Mouse (Mus musculus) hindbrain, embryonic 16.5 days (tissue): Measurements from ENCODE around the gene Fxyd7. TPM values are rescaled to one million over a fixed set of nuclear protein-coding genes. Genes with fewer than 3 reads are reported as not detected.
A peak's percentile ranks its signal among the peaks of the same experiment; 100 is the strongest.

Experiments used
- ATAC-seq: fragments of 200-750 bp; cut with Nextera tagmentation; 2 replicates; pipeline ENCODE4 v1.8.0; 2017; ENCODE audit warnings: moderate TSS enrichment, moderate library complexity
- H3K27ac ChIP-seq: fragments of 300-500 bp; sonication (generic); 2 replicates; pipeline ENCODE4 v1.5.1; 2014; ENCODE audit warnings: low read depth, mild to moderate bottlenecking, control low read depth, low read length, moderate library complexity
- H3K27me3 ChIP-seq: fragments of 300-500 bp; sonication (generic); replicated peaks from 2 replicates; pipeline ENCODE4 v1.6.1; 2014; ENCODE audit warnings: low read length; ENCODE audit not compliant: control insufficient read depth, insufficient read depth
- H3K36me3 ChIP-seq: fragments of 300-500 bp; sonication (generic); 2 replicates; pipeline ENCODE4 v1.6.1; 2014; ENCODE audit warnings: mild to moderate bottlenecking, low read length, moderate library complexity, mixed read lengths; ENCODE audit not compliant: control insufficient read depth, insufficient read depth
- H3K4me1 ChIP-seq: fragments of 300-500 bp; sonication (generic); 2 replicates; pipeline ENCODE4 v1.6.1; 2014; ENCODE audit warnings: low read depth, low read length; ENCODE audit not compliant: control insufficient read depth, insufficient read depth
- H3K4me2 ChIP-seq: fragments of 300-500 bp; sonication (generic); 2 replicates; pipeline ENCODE4 v1.6.1; 2014; ENCODE audit warnings: mild to moderate bottlenecking, low read length, control low read depth, moderate library complexity
- H3K4me3 ChIP-seq: fragments of 300-500 bp; sonication (generic); 2 replicates; pipeline ENCODE4 v1.5.1; 2014; ENCODE audit warnings: mild to moderate bottlenecking, low read length, control low read depth, moderate library complexity
- H3K9ac ChIP-seq: fragments of 300-500 bp; sonication (generic); 2 replicates; pipeline ENCODE4 v1.6.1; 2014; ENCODE audit warnings: low read depth, mild to moderate bottlenecking, control low read depth, low read length, moderate library complexity
- H3K9me3 ChIP-seq: fragments of 300-500 bp; sonication (generic); 2 replicates; pipeline ENCODE4 v1.6.1; 2014; ENCODE audit warnings: mild to moderate bottlenecking, low read length, moderate library complexity; ENCODE audit not compliant: control insufficient read depth
- WGBS: fragments of 180-500 bp; shearing (Covaris S2); extraction: QIAGEN DNeasy Blood & Tissue Kit; methylation state at CpG from one replicate; pipeline ENCODE4 v1.1.7; 2014; 5-methylcytosine and 5-hydroxymethylcytosine counted together
- polyA plus RNA-seq: library from polyadenylated mRNA; unstranded; fragments of >200 nt; fragmentation: Nextera tagmentation; extraction: Ambion mirVana; gene quantifications from 2 replicates; pipeline ENCODE4 v1.2.1, GENCODE M21; 2015

Gene Fxyd7
- polyA plus RNA-seq, 1 experiment from 2014 or later, result 417 TPM

GRCm38 (mm10) chr7:31069491-31069890 is 18.2 kb upstream of the Fxyd7 start:
- Histone ChIP-seq H3K9ac (no peak overlapping the region), H3K4me1 (peaks cover 4% of the 10 kb centered on the region; the same call in 1 of the 2 replicates), H3K36me3 (no peaks in the 10 kb centered on the region), H3K27me3 (no peaks in the 10 kb centered on the region), H3K4me2 (no peak overlapping the region), H3K9me3 (no peaks in the 10 kb centered on the region), H3K4me3 (no peak overlapping the region), H3K27ac (no peak overlapping the region)
- WGBS, result 87% methylated on average over 14 of the region's 14 CpGs
- no peak for ATAC-seq

- Histone ChIP-seq H3K4me1 (peaks cover 4% of the 10 kb centered on the region; the same call in 1 of the 2 replicates), H3K4me2 (no peak overlapping the region), H3K9me3 (no peaks in the 10 kb centered on the region), H3K36me3 (no peaks in the 10 kb centered on the region), H3K27me3 (no peaks in the 10 kb centered on the region), H3K9ac (no peak overlapping the region), H3K4me3 (no peak overlapping the region), H3K27ac (no peak overlapping the region)
- 40% methylated on average over 5 of the region's 5 CpGs for WGBS
- peak; percentile 45; the same call in 1 of the 2 replicates for ATAC-seq
Observed at GRCm38 (mm10) chr7:31067836-31068235, 16.6 kb upstream of the Fxyd7 start.

- Histone ChIP-seq H3K27ac (no peak overlapping the region), H3K9ac (no peak overlapping the region), H3K4me3 (no peak overlapping the region), H3K9me3 (no peaks in the 10 kb centered on the region), H3K27me3 (no peaks in the 10 kb centered on the region), H3K36me3 (no peaks in the 10 kb centered on the region), H3K4me2 (no peak overlapping the region), H3K4me1 (peaks cover 4% of the 10 kb centered on the region; the same call in 1 of the 2 replicates)
- WGBS, result 84% methylated on average over 12 of the region's 12 CpGs
- ATAC-seq, result no peak
Observed at GRCm38 (mm10) chr7:31063074-31063560, 11.8 kb upstream of the Fxyd7 start.

DNA sequence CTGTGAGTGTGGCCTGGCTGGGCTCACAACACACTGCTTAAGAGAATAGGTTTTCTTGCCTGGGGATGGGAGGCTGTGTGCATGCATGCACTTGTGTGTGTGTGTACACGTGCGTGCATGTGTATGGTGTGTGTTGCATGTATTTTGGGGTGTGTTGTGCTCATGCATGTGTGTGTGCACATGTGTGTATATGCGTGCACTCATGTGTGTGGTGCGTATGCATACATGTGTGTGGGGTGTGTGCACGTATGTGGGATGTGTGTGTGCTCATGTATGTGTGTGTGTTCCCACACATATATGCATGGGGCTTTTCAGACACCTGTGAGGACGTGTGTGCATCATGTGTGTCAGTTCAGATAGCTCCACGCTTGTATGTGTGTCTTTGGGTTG is 9.3 kb upstream of the Fxyd7 start:
- H3K9ac ChIP-seq, result no peak overlapping the region
- no peaks in the 10 kb centered on the region for H3K9me3 ChIP-seq
- 90% methylated on average over 7 of the region's 7 CpGs for WGBS
- no peak overlapping the region for H3K4me3 ChIP-seq
- H3K27me3 ChIP-seq, result no peaks in the 10 kb centered on the region
- H3K4me2 ChIP-seq, result no peak overlapping the region
- no peaks in the 10 kb centered on the region for H3K36me3 ChIP-seq
- no peak for ATAC-seq
- H3K27ac ChIP-seq, result no peak overlapping the region
- no peaks in the 10 kb centered on the region for H3K4me1 ChIP-seq

DNA sequence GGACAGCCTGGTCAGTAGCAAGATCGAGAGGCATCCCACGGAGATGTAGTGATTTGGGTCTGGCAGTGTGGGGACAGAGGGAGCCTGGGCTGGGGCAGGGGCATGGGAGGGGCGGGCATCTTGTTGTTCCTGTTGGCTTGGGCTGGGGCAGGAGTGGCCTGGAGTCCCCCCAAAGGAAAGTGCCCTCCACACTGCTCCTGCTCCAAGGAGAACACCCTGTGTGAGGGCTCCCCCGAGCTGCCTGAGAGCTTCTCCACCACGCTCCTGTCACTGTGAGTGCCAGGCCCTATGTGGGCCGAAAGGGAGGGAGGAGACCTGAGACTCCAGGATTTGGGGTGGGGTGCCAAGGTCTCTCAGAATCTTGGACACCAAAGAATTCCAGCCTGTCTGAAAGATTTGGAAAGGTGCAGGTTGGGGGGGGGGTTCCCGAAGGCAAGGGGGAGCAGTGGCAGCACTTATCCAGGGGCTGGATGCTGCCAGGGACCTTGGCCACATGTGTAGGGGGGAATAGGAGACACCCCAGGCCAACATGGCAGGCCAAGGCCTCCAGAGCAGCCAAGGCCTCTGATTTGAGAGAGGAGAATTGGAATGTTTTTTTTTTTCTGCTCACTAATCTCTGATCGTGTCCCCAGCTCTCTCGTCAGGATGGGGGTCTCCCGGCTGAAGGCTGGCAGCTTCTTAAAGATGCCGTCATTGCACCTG is 8.8 kb upstream of the Fxyd7 start:
- 64% methylated on average over 11 of the region's 11 CpGs for WGBS
- Histone ChIP-seq H3K9me3 (no peaks in the 10 kb centered on the region), H3K36me3 (no peaks in the 10 kb centered on the region), H3K4me2 (no peak overlapping the region), H3K27ac (no peak overlapping the region), H3K9ac (no peak overlapping the region), H3K27me3 (no peaks in the 10 kb centered on the region), H3K4me3 (no peak overlapping the region), H3K4me1 (no peaks in the 10 kb centered on the region)
- no peak for ATAC-seq

DNA sequence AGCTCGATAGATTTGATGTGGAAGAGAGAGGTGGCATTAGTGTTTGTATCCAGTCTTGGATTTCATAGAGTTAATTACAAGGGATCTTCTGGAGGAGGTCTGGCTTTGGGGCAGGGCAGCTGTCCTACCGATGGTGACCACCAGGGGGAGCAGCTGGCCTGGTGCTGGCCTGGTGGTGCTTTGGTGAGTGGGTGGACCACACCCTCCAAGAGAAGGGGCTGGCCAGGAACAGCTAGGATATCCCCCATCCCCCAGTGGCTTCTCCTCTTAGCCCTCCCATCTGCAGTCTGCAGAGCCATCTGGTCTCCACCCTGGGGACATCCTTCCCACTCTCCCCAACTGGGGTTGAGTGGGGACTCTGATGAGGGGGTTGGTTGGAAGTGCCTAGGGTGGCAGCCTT is 7.8 kb upstream of the Fxyd7 start, which contains the start of gene Lgi4:
TSS of gene Lgi4 (plus strand) at position 235 of the 400 bp plus-strand sequence.
- H3K36me3 ChIP-seq, result no peaks in the 10 kb centered on the region
- peak; percentile 55 for ATAC-seq
- H3K27ac ChIP-seq, result no peak within 1 kb of the TSS
- WGBS, result 10% methylated on average over 2 of the region's 2 CpGs
- H3K4me1 ChIP-seq, result no peaks in the 10 kb centered on the region
- no peak within 1 kb of the TSS for H3K4me3 ChIP-seq
- no peaks in the 10 kb centered on the region for H3K9me3 ChIP-seq
- no peak within 1 kb of the TSS for H3K9ac ChIP-seq
- peaks cover 6% of the 10 kb centered on the region; the same call in 1 of the 2 replicates for H3K27me3 ChIP-seq
- no peak within 1 kb of the TSS for H3K4me2 ChIP-seq

GRCm38 (mm10) chr7:31058211-31058610 is 6.9 kb upstream of the Fxyd7 start:
- peaks cover 6% of the 10 kb centered on the region; the same call in 1 of the 2 replicates for H3K27me3 ChIP-seq
- H3K9ac ChIP-seq, result no peak overlapping the region
- no peak overlapping the region for H3K27ac ChIP-seq
- no peaks in the 10 kb centered on the region for H3K36me3 ChIP-seq
- H3K4me3 ChIP-seq, result no peak overlapping the region
- 87% methylated on average over 6 of the region's 6 CpGs for WGBS
- H3K9me3 ChIP-seq, result no peaks in the 10 kb centered on the region
- H3K4me1 ChIP-seq, result no peaks in the 10 kb centered on the region
- H3K4me2 ChIP-seq, result no peak overlapping the region
- ATAC-seq, result no peak

- no peak for ATAC-seq
- 73% methylated on average over 5 of the region's 5 CpGs for WGBS
- H3K36me3 ChIP-seq, result no peaks in the 10 kb centered on the region
- peaks cover 3% of the 10 kb centered on the region for H3K4me1 ChIP-seq
- H3K4me3 ChIP-seq, result no peak overlapping the region
- no peak overlapping the region for H3K9ac ChIP-seq
- H3K27ac ChIP-seq, result no peak overlapping the region
- H3K4me2 ChIP-seq, result no peak overlapping the region
- H3K9me3 ChIP-seq, result no peaks in the 10 kb centered on the region
- peaks cover 9% of the 10 kb centered on the region for H3K27me3 ChIP-seq
Observed at GRCm38 (mm10) chr7:31057730-31058129, 6.5 kb upstream of the Fxyd7 start.

DNA sequence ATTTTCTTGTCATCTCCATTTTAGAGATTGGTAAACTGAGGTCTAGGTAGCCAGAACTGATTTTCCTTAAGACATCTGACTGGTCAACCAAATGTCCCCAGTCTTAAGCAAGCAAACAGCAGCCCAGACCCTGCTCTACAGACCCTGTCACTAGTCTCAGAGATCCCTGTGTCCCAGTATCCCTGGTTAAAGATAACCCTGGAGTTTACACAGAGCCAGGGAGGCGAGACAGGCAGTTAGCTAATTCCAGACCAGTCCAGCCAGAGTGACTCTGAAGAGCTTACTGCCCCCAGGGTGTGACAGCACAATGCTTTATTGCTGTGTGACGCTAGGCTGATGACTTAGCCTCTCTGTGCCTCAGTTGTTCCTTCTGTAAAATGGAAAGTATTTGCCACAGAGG is 5.8 kb upstream of the Fxyd7 start, which contains the start of gene Fxyd1:
TSS of gene Fxyd1 (minus strand) at position 129 of the 400 bp plus-strand sequence.
- Histone ChIP-seq H3K9ac (no peak within 1 kb of the TSS), H3K27me3 (peaks cover 9% of the 10 kb centered on the region), H3K27ac (no peak within 1 kb of the TSS), H3K4me1 (peaks cover 8% of the 10 kb centered on the region), H3K36me3 (no peaks in the 10 kb centered on the region), H3K9me3 (no peaks in the 10 kb centered on the region), H3K4me3 (no peak within 1 kb of the TSS), H3K4me2 (no peak within 1 kb of the TSS)
- no peak for ATAC-seq
- WGBS, result 84% methylated on average over 2 of the region's 2 CpGs
